Mouse (Mus musculus) layer of hippocampus, adult 8-10 months (tissue): ENCODE results near the gene Pakap. TPM values are rescaled to one million over a fixed set of nuclear protein-coding genes. Genes with fewer than 3 reads are reported as not detected.

Experiments
- DNase-seq, 2 experiments: peaks; one replicate each; pipeline ENCODE4 v3.0.0; 2022; ENCODE audit warnings: low spot score in 2 of 2
- total RNA-seq, 4 experiments: library from RNA; stranded (reverse); gene quantifications; 2 replicates each; pipeline ENCODE4 v1.2.4; 2022

The Pakap gene
- total RNA-seq, 4 experiments from 2014 or later, result 24.3 to 29.7 (median 26.2) TPM

DNA sequence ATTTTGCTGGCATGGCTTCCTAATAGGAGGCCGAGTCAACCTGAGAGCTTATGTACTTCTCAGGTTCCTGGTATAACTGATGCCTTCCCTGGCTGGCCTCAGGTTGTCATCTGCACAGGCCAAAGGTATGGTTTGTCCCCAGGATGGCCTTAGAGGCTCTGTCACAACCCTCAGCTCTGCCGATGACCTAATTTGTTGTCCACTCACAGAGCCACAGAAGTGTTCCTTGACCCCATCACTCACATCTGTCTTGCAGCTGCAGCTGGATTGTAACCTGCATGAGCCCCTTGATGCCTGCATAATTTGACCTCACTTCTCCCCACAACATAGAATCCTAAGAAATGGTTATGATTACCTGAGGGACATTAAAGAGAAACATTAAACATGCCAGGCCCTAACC is 56.8 kb downstream of the Pakap start:
- no peak for DNase-seq

DNA sequence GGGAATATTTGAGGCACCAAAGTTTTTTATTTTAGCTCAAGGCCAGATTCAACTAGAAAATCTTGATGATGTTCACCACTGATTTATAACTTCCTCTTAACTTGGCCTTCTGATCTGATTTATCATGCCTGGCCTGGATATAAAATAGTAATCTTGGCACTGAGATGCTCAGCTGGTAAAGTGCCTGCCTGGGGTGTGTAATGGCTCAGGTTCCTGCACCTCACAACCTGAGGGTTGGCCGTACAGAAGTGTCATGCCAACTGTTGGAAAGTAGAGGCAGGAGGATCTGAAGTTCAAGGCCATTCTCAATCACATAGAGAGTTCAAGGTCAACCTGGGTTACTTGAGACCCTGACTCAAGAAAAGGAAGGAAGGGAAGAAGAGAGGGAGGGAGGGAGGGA is 57.3 kb downstream of the Pakap start:
- no peak for DNase-seq

DNA sequence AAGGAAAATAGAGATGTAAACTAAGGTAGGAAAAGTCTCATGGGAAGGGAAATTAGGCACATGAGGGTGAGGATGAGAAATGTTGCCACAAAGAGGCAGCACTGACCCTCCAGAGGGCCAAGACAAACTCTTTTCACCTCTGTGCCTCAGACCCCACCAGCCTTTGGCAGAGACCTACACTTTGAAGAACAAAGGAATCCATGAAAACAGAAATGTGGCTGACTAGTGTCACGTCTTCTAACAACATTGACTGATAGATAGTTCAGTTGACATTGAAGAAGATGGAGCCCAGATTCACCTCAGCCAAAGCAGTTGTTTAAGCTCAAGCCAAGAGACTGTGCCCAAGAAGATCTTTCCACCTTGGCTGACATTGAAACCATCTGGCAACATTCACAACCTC is 57.8 kb downstream of the Pakap start:
- DNase-seq, result no peak

DNA sequence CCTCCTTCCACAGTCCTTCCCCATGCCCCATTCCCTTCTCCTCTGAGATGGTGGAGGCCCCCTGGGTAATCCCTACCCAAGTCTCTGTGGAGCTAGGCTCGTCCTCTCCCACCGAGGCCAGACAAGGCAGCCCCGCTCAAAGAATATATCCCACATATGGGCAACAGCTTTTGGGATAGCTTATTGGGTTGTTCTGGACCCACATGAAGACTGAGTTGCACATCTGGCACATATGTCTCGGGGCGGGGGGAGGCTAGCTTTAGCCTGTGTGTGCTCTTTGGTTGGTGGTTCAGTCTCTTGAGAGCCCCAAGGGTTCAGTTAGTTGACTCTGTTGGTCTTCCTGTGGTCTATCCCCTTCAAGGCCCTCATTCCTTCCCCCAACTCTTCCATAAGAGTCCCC is 58.9 kb downstream of the Pakap start:
- no peak for DNase-seq

DNA sequence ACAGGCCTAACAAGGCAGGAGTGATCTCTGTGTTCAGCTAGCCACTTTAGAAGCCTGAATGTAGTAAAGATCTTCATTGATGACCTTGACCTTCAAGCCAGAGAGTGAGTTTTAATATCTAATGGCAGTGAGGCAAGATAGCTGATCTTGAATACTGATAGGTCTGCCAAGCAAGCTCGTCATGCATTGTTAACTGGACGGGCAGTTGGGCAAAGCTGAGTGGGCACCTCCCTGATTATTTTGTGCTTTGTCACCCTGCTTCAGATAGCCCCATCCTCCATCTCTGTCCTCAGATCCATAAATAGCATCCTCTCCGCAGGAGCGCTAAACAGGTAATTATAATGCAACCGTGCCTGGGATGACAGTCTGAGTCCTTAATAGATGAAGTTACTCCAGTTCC is 64.4 kb downstream of the Pakap start:
- no peak for DNase-seq

DNA sequence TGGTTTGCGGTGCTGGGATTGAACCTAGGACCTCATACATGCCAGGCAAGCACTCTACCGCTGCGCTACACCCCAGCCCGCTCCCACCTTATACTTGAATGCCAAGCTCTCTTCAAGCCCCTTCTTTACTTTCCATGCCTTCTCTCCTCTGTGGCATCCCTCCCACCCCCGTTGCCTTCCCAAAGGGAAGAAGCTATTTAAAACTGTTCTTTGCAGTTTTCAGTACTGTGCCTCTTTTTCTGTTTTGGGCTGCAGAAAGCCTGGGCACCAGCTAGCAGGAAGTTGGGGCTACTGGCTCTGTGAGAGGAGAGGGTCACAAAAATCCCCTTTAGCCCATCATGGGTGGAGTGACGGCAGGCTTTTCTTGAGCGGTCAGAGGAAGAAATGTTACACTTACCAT is 65.1 kb downstream of the Pakap start:
- no peak for DNase-seq

DNA sequence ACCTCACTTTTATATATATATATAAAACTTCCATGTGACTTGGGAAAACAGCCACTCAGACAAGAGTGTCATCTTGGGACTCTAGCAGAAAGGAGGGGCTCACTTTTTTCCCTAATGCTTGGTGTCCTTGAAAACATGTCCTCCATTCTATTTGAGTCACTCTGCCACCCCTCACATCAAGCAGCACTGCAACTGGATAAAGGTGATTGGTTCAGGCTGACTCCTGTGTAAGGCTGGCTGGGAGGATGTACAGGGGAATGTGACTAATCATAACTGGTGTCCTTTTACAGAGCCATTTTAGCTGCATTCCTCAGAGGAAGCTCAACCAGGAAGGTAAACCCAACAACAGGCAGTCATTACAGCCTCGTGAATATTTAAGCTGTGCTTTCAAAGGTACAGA is 67.0 kb downstream of the Pakap start:
- no peak for DNase-seq

DNA sequence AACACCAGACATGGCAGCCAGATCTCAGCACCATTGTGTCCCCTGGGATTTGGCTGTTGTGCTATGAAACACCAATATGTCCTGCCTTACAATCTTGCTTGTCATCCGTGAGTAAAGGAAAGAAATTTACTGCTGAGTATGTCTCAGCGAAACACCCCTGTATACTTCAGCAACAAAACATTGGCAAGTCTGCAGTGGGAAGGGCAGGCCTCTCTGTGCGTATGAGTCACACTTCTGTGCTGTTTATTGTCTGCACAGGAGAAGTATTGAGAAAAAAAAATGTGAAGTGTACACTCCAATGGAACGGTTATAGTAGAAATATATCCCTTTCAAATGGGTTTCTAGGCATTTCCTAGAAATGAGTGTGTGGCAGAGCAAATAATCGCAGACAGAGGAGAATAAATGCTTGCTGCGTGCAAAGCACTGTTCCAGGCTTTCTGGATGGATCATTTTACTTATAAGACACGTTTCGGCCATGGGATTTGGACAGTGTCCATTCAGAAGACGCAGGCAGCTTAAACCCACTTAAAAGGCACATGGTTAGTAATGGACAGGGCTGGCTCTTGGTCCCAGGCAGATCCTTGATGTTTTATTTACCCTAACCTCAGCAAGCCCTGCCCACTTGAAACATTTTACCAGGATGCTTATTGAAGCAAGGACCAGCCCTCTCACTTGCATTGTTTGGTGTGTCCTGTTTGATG is 69.0 kb downstream of the Pakap start:
- DNase-seq, result no peak

DNA sequence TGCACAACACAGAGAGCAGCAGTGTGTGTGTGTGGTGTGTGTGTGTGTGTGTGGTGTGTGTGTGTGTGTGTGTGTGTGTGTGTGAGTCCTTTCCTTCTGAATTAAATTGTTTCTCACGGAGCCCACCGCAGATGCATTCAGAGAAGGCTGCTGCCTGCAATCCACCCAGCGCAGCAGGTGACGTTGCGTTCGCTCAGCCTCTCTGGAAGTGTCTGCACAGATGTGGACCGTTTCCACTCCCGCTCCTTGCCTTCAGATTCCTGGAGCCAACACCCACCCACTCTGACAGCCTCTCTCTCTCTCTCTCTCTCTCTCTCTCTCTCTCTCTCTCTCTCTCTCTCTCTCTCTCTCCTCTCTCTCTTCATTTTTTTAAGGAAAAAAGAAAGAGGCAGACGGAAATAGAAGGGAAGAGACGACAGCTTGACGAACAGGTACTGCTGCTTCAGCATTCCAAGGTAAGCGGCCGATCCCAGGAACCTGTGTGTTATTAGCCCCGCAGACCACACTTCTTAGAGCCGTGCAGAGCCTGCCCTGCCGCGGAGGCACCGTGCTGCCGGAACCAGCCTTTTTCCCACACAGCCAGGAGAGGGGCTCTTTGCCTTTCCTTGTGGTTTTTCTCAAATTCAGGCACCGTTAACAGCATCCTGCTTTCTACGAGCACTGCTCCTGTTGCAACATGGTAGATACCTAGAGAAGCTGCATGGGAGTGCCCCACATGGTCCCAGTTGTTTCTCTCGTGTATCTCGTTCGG is 69.8 kb downstream of the Pakap start:
- DNase-seq, result peak; percentile 25 to 34

DNA sequence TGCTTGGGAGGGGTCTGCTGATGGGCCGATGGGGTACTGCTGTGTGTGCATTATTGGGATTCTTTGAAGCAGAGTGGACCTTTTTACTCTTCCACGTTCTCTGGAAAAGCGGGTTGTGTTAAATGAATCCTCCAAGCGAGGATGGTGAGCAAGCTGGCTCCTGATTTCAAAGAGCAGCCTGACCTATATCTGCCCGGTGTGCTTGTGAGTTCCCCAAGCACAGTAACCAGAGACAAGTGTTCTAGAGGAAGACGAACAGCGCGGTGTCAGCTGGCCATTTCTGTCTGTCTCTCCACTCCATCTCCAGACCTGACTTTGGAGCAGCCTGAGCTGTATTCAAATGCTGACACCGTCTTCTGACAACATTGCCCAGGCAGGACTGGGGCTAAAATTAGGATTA is 71.0 kb downstream of the Pakap start:
- no peak for DNase-seq

DNA sequence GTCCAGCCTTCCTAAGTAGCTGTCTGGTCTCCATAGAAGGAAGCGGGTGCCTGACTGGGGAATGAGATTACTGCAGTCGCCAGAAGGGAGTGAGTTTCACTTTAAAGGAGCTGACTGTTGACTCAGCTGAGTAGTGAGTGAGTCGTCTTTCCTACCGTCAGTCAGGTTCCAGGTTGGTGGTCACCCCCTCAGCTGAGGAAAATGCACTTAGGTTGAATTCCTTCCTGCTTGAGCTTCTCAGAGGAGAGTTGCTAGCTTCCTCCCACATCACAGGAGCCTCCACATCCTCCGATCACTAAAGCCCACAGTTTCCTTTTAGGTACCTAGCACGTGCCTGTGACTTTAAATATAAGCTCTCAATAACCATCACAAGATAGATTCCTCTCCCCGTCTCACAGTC is 72.2 kb downstream of the Pakap start:
- DNase-seq, result no peak

DNA sequence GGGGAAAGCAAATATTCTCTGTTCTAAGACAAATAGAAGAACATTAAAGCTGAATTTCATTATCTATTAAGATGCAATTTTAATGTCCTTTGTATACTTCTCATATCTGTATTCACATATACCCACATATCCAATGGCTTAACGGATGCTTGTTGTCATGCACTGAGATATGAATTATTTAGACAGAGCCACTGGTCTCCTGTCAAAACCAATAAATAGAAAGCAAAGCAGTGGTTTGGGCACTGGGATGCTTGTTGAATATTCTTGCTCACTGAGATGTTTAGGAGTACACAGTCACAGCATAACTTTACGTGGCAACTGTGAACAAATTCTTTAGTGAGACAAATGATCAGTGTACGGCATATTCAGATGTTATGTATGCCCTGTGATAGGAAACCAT is 73.0 kb downstream of the Pakap start:
- DNase-seq, result no peak

DNA sequence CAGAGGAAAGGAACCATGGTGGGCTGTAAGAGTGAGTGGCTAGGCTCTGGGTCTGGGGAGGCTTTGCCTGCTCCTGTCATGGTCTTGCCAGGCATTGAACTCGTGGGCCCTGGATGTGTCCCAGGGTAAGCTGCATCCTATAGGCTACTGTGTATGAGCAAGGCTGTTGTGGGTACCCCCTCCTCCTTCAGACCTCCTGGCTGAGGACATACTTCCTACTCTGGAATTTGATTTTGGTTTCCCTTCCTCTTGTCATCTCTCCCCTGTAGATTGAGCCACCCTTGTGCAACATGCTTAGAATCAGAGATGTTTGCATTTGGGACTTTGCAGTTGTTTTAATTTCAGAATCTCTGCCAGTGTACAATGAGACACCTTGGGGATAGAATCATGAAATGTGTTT is 83.0 kb downstream of the Pakap start:
- no peak for DNase-seq

DNA sequence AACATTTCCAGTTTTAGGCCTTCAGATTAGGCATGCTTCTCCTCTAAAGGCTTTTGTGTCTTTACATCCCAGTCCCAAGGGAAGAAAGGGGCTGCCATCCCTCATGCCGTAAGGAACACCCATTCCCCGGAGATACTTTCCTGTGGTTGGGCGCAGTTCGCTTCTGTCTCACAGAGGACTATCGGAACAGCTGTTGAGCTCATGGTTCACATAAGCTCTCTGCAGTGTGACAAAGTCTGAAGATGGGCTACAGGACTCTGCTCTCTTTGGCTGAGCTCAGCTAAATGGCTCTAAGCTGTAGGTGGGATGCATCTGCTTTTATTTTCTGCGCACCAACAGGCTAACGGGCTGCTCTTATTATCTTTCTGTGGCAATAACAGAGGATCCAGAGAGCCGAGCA is 83.6 kb downstream of the Pakap start:
- DNase-seq, result no peak

DNA sequence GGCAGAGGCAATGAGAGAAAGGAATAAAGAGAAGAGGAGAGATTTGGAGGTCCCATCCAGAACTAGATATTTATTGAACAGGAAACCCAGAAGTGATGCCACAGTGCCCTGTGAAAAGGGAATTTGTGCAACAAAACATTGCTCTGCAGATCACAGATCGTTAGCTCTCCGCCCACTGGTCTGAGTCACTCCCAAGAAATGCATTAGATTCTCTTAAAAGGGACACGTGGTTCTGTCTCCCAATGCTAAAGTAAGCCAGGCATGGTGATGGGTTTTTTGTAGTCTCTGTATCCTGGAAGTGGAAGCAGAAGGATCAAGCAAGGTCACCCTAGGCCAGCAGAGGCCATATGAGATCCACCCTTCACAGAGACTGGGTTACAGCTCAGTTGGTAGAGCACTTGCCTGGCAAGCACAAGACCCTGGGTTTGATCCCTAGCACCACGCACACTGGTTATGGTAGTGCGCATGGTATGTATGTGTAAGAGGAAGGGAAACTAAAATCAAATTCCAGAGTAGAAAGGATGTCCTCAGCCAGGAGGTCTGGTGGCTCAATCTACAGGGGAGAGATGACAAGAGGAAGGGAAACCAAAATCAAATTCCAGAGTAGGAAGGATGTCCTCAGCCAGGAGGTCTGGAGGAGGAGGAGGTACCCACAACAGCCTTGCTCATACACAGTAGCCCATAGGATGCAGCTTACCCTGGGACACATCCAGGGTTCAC is 84.4 kb downstream of the Pakap start:
- DNase-seq, result no peak

DNA sequence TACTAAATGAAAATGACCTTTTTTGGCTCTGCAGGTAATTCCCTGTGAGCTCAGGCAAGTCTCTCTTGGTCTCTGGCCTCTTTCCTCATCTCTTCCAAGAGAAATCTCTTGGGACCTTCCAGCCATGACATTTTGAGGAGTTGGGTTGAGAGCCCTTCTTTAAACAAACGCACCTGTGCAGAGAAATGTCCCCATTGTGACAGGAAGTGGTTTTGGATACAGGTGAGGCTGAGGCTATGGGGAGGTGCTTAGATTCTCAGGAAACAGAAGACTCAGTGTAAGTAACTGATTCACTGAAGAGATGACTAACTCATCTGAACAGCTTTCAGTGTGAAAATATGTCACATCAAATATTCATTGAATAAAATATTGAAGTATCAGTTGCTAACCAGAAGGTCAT is 88.0 kb downstream of the Pakap start:
- DNase-seq, result no peak

DNA sequence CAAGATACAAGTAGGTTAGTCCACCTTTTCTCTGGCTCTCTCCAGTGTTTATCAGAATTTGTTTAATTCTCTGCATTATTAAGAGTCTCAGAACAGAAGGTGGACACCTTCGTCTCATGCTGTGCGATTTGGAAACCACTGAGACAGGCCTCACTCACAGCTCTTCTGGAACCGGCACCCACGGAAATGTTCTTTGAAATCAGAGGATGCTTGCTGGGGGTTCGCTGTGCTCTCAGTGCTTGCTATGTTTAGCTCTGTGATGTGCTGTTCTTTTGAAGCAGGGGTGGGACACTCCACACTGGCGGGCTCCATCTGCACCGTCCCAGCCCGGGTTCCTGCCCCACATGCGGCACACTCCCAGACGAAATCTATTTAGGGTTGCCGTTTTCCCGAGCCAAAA is 88.4 kb downstream of the Pakap start:
- DNase-seq, result peak; percentile 58 to 59

DNA sequence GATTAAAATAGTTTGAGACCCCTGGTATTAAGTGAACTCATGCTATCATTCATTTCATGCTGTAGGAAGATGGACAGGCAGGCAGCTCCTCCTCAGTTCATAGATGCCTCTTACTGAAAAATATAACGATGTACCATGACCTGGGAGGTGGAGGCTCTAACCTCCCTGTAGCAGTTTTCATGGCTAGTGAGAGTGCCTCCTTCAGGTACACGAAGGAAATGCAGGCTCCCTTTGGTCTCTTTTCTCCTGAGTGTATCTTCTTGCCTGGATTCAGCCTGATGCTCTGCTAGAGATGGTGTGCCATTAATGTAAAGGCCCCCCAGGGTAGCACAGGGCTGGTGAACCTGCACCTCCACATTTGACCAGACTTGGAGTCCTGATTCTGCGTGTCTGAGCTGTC is 88.9 kb downstream of the Pakap start:
- no peak for DNase-seq

DNA sequence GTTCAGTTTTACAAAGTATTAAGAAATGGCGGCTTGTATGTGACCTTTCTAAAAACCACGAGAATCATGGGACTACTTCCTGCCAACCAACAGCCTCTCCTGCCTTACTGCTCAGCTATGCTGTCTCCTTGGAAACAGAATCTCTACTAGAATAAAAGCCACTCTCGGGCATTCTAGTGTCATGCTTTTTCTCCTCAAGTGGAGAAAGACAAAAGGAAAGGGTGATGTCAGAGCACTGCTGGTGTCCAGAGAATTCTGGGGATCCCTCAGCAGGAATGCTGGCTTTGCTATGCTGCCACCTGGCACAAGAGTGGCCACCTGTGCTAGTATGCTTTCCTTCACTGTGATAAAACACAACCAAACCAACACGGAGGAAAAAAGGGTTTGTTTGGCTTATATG is 92.5 kb downstream of the Pakap start:
- DNase-seq, result no peak

DNA sequence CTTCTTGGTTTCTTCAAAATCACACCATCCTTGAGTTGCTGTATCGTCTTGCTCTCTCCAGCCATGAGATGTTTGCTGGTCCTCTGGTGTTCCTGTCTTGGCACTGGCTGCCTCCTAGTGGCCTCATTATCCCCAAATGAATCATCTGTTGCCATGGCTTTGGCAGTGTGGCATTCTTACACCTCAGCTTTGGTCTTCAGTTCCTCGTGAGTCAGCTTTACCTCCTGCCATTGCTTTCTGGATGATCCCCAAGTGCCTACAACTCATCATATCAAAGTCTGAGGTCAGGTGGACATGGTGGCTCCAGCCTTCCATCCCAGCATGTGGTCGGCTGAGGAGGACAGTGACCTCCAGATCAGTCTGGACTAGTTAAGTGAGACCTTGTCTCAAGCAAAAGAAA is 98.1 kb downstream of the Pakap start:
- DNase-seq, result no peak

DNA sequence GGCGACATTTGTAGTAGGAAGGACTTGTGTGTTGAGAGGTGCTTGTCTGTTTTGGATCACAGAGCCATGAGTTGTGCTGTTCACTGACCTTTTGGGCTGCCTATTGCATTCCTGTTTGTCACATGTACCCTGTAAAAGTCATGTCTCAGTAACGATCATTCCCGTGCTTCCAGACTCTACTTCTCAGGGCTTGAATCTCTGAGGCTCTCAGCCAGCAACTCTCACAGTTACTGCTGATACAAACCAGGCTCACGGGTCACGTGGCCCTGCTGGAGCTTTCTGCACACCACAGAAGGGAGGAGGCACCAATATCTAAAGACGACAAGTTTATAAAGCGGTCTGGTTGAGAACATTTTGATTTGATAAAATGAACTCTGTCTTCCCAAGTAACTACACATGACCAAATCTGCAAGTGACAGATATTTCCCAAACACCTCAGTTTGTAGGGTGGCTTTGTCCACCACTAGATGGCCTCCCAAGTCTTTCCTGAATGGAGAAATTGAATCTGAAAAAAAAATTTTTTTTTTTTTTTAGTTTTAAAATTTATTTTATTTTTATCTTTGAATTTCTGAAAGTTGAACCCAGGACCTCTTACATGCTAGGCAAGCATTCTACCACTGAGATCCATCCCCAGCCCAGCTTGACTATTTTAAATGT is 103.0 kb downstream of the Pakap start:
- DNase-seq, result peak in 1 of 2 experiments; percentile 33

DNA sequence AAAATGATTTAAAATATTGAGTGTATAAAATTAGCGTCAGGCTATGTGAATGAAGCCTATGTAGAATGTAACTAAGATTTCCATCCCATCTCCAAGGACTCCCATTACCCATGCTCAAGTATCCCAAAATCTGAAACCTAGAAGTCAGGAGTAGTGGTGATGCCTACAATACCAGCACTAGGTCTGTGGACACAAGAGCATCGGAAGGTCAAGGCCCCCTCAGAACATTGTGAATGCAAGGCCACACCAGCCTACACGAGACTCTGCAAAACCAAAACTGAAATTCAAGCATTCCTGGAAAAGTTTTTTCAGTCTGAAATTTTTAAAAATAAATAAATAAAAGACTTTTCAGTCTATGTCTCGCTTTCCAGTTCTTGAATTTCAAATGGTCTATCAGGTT is 104.6 kb downstream of the Pakap start:
- no peak for DNase-seq
